Mouse (Mus musculus) bone marrow, adult 2 months (tissue): ENCODE data around the gene Fanca.

Source experiments
- CTCF ChIP-seq: fragments of 200-500 bp; IDR thresholded peaks from 2 replicates; pipeline ENCODE4 v1.5.1; 2011; ENCODE audit warnings: low read length, control low read depth; ENCODE audit not compliant: control insufficient read depth, insufficient read depth
- POLR2A ChIP-seq: fragments of 200-500 bp; IDR thresholded peaks from 2 replicates; pipeline ENCODE4 v1.6.1; 2011; ENCODE audit warnings: low read depth, mild to moderate bottlenecking, control low read depth, low read length, borderline replicate concordance; ENCODE audit not compliant: control insufficient read depth

GRCm38 (mm10) chr8:123331810-123332209 is 13.4 kb upstream of the Fanca start:
- TF ChIP-seq POLR2A, result no peak
- TF ChIP-seq CTCF, result no peak
